Mouse (Mus musculus) liver (tissue): ENCODE measurements at regions not wholly inside any gene's neighbourhood (a gene's known extent, or its start where the extent isn't known, plus 50 kb on each side); places are given as distances from the start of the nearest gene placed in this dataset.

Source experiments
- DNase-seq: peaks from one replicate; pipeline ENCODE4 v3.0.0-alpha.2; 2020; ENCODE audit warnings: mixed read lengths

GRCm38 (mm10) chr9:115361191-115361590, 51.0 kb upstream of the Stt3b start:
- DNase-seq, result no peak

- no peak for DNase-seq
Observed at GRCm38 (mm10) chr9:115361881-115362280, 51.7 kb upstream of the Stt3b start.

GRCm38 (mm10) chr9:115362486-115362885, 52.3 kb upstream of the Stt3b start:
- DNase-seq, result no peak

GRCm38 (mm10) chr9:115364919-115365861, 55.0 kb upstream of the Stt3b start:
- DNase-seq, result no peak

DNA sequence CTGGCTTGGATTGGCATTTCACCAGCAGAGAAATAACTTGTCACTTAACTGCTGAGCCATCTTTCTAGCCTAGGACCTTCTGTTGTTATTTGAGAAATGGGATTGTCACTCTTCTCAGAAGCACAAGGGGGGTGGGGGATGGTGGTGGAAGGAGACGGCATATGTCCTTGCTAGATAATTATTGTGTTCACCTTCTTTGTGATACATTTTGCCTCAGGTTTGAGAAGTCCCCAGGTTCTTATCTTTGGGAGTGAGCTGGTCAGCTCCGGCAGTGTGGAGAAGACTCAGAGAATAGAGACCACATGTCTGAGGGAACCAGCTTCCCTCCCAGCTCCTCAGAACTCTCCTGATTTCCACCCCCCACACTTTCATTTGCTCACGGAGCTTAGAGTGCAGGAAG, 57.6 kb upstream of the Stt3b start:
- peak; percentile 26 for DNase-seq

DNA sequence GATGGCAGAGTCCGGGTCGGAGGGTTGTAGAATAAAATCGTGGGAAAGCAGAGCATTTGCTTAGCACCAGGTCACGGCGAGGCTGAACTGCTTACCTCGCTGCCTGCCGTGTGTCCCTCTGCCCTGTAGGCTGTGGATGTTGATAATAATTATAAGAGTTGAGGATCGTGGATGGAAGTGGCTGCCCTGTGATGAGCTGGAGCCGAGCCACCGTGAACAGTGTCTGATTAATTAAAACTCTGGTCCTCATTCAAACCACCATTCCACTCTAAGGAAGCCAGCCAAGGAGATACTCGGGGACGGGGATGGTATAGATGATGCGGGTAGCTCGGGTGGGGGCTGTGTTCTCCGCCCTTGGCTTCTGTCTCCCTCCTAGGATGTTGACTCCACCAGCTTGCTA, 70.1 kb upstream of the Stt3b start:
- DNase-seq, result no peak

- no peak for DNase-seq
Observed at GRCm38 (mm10) chr9:115382824-115383475, 72.7 kb upstream of the Stt3b start.

- DNase-seq, result no peak
Observed at GRCm38 (mm10) chr9:115383935-115384334, 73.7 kb upstream of the Stt3b start.

DNA sequence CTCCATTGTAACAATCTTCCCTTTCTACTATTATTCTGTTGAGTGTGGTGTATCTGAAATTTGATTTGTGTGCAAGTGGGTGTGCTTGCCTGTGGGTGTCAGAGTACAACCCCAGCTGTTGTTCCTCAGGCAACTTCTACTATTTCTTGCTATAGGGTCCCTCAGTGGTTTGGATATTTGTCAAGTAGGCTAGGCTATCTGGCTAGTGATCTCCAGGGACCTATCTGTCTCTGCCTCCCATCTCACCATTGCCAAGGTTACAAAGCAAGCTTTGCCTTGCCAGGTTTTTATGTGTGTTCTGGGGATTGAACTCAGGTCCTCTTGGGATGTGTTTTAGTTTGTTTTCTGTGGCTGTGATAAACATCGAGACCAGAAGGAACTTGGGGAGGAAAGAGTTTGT, 74.1 kb upstream of the Stt3b start:
- DNase-seq, result no peak

- DNase-seq, result no peak
Observed at GRCm38 (mm10) chr9:115387471-115388360, 77.5 kb upstream of the Stt3b start.

- no peak for DNase-seq
Observed at GRCm38 (mm10) chr9:115388361-115388759, 78.1 kb upstream of the Stt3b start.

DNA sequence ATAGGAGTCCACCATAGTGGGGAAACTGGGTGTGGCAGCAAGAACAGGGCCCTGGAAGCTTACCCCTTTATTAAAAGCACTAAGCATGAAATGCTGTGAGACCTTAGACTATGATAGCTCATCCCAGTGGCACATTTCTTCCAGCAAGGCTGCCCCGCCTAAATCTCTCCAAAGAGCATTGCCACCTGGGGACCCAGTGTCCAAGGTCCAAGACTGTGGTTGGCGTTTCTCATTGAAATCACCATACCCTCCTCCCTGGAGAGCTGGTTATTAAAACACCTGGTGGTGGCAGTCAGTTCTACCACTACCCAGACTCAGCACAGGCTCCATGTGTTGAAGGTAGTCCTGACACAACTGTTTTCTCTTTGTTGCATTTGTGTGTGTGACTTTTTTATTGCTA, 78.9 kb upstream of the Stt3b start:
- DNase-seq, result no peak

DNA sequence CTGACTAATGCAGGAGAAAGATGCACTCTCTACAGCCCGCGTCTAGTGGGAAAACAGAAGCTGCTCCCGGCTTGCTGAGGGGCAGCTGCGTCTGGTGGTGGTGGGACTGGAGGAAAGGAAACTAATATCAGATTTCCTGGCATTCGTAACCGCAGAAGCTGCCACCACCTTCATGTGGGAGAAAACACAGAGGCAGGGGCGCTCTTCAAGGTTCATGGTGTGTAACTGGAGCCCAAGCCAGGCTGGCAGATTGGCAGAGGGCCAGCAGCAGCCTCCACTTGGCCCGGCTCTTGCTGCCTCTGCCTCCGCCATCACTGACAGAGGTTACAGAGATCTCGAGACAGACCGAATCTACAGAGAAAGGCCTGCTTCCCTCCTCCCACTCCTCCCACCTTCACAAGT, 80.7 kb upstream of the Stt3b start:
- DNase-seq, result peak; percentile 48

DNA sequence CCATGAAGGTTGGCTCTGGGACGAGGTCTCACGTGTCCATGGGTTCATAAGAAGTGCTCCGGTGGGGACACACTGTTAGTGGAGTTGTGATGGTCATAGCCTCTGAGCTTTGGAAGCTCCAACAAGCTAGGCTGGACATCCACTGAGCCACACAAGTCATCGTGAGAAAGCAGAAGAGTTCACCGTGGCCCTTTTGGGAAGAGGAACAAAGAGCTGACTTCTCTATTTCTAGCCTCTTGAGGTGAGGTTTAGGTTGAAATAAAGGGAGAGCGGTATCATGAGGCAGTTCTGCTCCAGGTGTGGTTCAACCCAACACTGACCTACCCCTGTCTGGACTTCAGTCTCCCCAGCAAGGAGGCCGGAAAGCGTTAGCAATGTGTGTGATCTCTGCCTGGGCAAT, 85.3 kb upstream of the Stt3b start:
- DNase-seq, result no peak

DNA sequence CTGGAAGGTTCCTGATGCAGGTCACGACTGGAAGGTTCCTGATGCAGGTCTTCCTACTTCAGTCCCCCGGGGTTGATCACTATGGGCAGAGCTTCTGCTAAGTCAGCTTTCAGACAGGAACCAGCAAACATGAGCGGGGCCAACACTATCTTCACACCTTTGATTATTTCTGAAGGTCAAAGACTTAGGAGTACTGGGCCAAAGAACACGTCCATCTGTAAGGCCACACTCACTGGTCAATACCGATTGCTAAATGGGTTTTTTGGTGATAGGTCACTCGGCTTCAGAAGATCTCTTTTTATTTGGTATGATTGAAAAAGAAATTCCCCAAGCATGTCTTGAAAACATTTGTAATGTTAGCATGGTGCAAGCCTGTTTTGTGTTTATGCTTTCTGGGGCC, 90.2 kb upstream of the Stt3b start:
- DNase-seq, result no peak

DNA sequence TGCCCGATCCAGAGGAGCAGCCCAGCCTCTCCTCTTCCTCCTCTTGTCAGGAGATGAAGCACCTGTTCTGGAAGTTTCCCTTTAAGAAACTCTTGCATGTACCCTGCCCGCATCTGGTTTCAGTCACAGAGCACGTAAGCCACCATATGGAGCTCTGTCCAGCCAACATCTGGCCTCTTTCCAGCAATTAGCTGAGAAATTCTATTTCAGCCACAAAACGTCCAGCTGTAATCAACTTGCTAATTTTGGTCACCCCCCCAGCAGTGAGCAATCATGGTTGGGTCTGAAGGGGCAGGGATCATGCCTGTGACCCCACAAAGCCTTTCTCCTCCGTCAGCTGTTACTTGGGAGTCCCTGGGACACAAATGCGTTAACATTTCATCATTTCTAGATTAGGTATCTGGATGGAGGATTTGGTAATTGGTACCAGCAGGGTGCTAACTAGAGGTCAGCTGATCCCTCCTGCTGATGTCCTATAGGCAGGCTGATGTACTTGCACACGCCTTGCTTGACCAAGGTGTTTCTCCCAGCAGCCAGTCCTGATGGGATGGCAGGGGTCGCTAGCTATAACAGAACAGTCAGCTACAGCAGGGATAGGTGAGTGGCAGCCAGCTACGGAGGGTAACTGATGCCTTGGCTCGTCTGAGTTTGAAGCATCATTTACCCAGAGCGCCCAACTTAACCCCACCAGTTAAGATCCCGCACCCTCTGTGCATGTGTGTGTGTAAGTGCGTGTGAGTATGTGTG, 91.4 kb upstream of the Stt3b start:
- no peak for DNase-seq

DNA sequence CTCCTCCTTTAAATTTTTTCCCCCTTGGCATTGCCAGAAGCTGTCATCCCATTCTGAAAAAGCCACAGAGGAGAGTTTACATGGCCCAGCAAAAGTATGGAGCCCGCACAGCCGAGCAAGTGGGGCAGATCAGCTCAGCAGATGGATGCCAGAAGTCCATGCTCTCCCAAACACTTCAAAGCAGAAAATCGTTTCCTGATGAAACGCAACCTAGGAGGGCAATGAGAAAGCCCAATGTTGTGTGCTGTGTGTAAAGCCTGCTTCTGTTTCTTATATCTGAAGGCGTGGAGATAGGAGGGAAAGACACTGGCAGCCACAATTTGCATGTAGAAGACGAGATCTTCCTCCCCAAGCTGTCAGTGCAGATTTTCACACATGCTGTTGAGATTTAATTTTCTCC, 92.4 kb upstream of the Stt3b start:
- no peak for DNase-seq

GRCm38 (mm10) chr9:115403354-115403968, 93.2 kb upstream of the Stt3b start:
- DNase-seq, result no peak

DNA sequence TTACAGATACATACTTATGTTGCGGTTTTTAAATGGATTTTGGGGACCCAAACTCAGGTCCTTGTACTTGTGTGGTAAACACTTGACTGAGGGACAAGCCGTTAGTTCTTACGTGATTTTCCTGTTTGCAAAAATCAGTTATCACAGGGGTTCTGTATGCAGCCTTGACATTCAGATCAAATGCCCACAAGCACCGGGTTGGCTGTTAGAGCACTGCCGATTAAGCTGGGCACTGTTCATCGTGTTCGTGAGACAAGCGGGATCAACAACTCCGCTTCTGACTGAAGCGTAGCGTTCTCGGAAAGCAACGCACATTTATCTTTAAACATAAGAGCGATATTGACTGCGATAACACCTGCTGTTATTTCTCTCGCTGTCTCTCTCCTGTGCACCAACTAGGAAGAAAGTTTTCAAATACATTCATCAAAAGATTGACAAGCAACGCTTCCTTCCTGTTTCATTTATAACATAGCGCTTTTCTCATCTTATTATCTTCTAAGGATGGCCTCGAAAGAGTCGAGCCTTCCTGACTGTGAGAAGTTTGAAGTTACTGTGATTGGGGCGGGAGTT, 97.8 kb upstream of the Stt3b start:
- no peak for DNase-seq

DNA sequence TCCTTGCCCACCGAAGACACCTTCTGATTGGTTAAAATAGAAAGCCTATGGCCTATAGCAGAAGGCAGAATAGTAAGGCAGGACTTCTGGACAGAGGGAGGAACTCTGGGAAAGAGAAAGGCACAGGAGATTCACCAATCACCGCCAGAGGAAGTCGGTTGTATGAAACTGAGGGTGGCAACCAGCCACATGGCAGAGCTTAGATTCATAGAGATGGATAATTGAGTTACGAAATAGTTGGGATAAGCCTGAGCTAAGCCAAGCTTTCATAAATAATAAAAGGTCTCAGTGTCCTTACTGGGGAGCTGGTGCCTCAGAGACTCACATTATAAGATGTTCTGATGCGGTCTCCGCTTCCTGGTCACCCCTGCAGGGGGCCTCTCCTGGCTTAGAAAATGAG, 98.7 kb upstream of the Stt3b start:
- DNase-seq, result no peak

DNA sequence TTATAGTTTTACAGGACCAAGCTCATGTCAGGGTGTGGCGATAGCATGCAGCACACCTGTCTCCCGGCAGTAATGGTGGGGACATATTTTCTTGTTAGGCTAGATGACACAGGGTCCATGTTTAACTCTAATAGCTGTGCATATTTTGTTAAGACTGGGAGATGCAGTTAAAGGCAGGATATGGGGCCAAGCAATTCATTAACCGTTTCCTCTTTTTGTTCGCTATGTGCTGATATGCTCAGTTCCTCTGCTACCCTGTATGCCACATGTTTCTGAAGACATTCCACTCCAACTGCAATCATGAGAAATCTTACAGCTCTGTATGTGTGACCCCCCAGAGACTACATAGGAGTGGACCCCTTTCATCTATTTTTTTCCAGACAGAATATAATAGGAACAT, 104.0 kb upstream of the Stt3b start:
- DNase-seq, result no peak

DNA sequence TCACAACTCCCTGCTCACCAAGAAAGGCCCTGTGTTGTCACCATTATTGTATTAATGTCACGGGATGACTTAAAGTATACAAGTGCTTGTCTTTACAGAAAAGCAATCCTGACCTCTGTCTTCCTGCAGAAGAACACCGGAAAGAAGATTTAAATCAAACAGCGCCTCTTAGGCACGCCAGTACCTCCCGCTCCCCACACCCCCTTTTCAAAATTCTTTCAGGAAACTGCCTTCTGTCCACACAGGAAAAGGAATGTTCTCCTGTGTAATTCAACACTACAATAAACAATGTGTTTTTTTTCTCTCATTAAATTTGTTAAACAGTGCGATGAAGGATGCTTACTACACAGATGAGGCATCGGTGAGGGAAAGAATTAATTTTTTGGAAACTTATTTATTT, 112.6 kb upstream of the Stt3b start:
- no peak for DNase-seq
